Mouse (Mus musculus): Measurements from ENCODE around the gene Scube1.

The Scube1 gene

GRCm38 (mm10) chr15:83664722-83665121 is 60.1 kb downstream of the Scube1 start:
- peak; percentile 76 for DNase-seq

GRCm38 (mm10) chr15:83663066-83663465 is 61.8 kb downstream of the Scube1 start:
- DNase-seq, result no peak

- no peak for DNase-seq
Measured at GRCm38 (mm10) chr15:83662106-83662505, 62.7 kb downstream of the Scube1 start.

GRCm38 (mm10) chr15:83642518-83642917 is 82.3 kb downstream of the Scube1 start:
- no peak for DNase-seq

GRCm38 (mm10) chr15:83640208-83640607 is 84.6 kb downstream of the Scube1 start:
- DNase-seq, result no peak

GRCm38 (mm10) chr15:83639160-83639559 is 85.7 kb downstream of the Scube1 start:
- peak; percentile 69 for DNase-seq

- peak; percentile 39 for DNase-seq
Measured at GRCm38 (mm10) chr15:83638196-83638899, 86.5 kb downstream of the Scube1 start.

- DNase-seq, result no peak
Measured at GRCm38 (mm10) chr15:83636759-83637158, 88.1 kb downstream of the Scube1 start.

- DNase-seq, result no peak
Measured at GRCm38 (mm10) chr15:83635251-83635650, 89.6 kb downstream of the Scube1 start.

- DNase-seq, result peak; percentile 56
Measured at GRCm38 (mm10) chr15:83634076-83634475, 90.7 kb downstream of the Scube1 start.

- no peak for DNase-seq
Measured at GRCm38 (mm10) chr15:83631071-83631470, 93.8 kb downstream of the Scube1 start.

- DNase-seq, result no peak
Measured at GRCm38 (mm10) chr15:83629716-83630115, 95.1 kb downstream of the Scube1 start.

GRCm38 (mm10) chr15:83626142-83626645 is 98.6 kb downstream of the Scube1 start:
- DNase-seq, result no peak

GRCm38 (mm10) chr15:83615245-83615644 is 109.6 kb downstream of the Scube1 start:
- no peak for DNase-seq

GRCm38 (mm10) chr15:83607115-83607802 is 117.6 kb downstream of the Scube1 start:
- peak; percentile 76 for DNase-seq

- DNase-seq, result no peak
Measured at GRCm38 (mm10) chr15:83606700-83607099, 118.1 kb downstream of the Scube1 start.

- no peak for DNase-seq
Measured at GRCm38 (mm10) chr15:83606216-83606615, 118.6 kb downstream of the Scube1 start.

GRCm38 (mm10) chr15:83603426-83603825 is 121.4 kb downstream of the Scube1 start:
- no peak for DNase-seq

GRCm38 (mm10) chr15:83603046-83603396 is 121.8 kb downstream of the Scube1 start:
- no peak for DNase-seq

- no peak for DNase-seq
Measured at GRCm38 (mm10) chr15:83602372-83603045, 122.3 kb downstream of the Scube1 start.

GRCm38 (mm10) chr15:83601185-83601584 is 123.6 kb downstream of the Scube1 start:
- DNase-seq, result no peak

- DNase-seq, result no peak
Measured at GRCm38 (mm10) chr15:83596833-83597232, 128.0 kb downstream of the Scube1 start.

- DNase-seq, result no peak
Measured at GRCm38 (mm10) chr15:83595364-83595711, 129.5 kb downstream of the Scube1 start.

All from embryo, embryonic 11 days (tissue).